Mouse (Mus musculus) large intestine, adult 2 months (tissue): ENCODE measurements at regions not wholly inside any gene's neighbourhood (a gene's known extent, or its start where the extent isn't known, plus 50 kb on each side); places are given as distances from the start of the nearest gene placed in this dataset.

Experiments
- DNase-seq: peaks from one replicate; pipeline ENCODE4 v3.0.0-alpha.2; 2012; ENCODE audit warnings: low read depth, low spot score
- WGBS: fragments of 180-500 bp; shearing (Covaris S2); methylation state at CpG from one replicate; pipeline ENCODE4 v1.1.7; 2018; 5-methylcytosine and 5-hydroxymethylcytosine counted together

DNA sequence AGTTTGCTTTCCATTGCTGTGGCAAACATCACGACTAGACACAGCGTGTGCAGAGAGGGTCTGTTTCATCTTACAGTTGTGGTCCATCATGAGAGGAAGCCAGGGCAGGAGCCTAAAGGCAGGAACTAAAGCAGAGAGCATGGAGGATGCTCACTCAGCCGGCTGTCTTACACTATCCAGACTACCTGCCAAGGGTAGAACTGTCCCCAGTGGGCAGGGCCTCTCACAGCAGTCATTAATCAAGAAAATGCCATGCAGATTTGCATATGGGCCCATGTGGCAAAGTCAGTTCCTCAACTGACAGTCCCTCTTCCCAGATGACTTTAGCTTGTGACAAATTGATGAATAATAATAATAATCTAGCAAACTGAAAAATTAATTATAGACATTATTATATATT is 192.6 kb downstream of the Sp3 start:
- WGBS: 83% methylated on average over 3 of the region's 3 CpGs

DNA sequence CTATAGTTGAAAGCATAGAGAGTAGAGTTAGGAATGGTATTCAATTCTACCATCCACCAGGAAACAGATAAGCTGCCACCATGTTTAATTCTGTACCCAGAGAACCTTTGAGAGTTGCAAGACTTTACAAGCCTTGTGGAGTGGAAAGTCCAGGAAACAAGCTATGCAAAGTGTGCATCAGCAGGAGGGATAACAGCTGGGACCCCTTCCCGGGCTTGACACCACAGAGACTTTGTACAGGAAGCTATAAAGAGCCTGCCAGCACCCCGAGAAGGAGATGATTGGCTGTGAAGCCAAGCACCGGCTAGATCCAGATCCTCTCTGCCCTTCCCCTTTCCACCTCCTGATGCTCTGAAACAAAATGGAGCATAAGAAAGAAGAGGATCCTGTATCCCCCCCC is 188.8 kb downstream of the Sp3 start:
- 47% methylated on average over 3 of the region's 3 CpGs for WGBS
- no peak for DNase-seq

More for the DNA sequence above, 192.6 kb downstream of the Sp3 start:
- no peak for DNase-seq

DNA sequence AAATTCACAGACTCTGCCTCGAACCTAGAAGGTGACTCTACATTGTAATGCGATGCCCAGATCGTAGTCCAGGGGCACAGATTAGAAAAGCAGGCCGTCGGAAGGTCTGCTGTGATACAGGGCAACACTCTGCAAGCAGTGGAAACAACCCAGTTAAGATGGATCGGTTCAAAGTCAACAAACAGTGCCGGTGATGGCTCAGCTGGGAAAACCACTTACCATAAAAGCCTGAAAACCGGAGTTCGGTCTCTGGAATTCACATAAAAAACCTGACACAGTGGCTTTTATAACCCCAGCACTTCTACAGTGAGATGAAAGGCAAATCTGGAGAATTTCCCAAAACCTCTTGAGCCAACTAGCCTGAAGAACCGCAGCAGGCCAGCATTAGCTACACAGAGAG is 186.8 kb downstream of the Sp3 start:
- 22% methylated on average over 10 of the region's 10 CpGs for WGBS
- DNase-seq: no peak

DNA sequence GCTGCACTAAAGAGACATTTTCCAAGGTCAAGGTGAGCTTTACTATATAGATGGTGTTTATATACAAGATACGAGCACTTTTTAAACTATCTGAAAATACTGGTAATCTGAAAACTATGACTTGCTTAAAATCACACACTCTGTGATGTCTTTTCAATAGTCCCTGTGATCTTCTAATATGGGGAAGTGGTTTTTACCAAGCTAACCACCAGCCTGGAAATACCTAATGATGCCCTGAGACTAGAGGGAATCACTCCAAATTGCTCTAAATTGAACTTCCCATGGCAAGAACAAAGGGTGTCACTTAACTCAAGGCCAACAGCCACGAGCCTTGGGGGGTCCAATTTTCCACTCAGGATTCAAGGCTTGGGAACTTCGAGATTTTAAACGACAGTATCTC is 185.7 kb downstream of the Sp3 start:
- no peak for DNase-seq
- WGBS: 77% methylated on average over 4 of the region's 4 CpGs

DNA sequence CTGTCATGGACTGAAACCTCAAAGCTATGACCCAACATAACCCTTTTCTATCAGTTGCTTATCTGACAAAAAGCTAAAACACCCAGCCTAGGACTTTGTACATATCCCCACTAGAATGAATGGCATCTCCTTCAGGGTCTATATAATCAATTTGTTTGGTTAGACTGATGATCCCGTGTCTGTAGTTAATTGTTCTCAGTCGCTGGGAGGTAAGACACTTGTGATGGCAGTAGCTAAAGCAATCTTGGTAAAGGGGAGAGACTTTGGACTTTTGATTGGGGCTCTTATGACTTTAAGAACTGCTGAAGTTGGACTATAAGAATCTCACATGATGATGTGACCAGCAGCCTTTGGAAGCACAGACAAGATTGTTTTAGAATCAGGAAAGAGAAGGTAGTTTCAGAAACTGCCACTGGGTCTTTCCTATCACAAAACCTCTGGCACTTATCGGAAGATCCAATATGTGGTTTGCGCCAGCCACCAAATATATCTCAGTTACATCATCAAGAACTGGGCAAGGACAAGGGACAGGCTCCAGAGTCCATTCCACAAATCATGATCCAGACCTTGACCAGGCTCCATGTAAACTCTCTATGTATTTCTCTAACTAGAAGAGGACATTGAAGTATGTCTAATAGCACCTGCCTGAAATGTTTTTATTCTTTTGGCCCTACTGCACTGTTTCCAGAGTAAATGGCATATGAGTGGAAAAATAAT is 183.1 kb downstream of the Sp3 start:
- 65% methylated on average over 4 of the region's 4 CpGs for WGBS
- no peak for DNase-seq

DNA sequence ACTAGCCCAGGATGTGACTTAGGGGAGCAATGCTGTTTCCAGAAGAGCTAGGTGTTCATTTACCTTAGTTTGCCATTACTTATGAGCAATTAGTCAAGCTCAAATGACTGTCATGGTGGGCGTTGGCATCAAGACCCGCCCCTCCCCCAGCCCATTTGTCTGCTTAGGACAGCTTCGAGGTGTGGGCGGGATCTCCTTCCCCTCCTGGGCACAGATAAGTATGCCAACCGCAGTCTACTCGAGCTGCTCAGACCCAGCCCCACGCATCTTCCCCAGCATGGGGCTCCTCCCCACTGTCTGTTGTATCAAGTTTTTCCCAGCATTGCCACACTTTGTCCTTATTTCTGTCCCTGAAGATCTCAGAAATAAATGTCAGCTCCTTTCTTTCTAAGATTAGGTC is 179.6 kb downstream of the Sp3 start:
- WGBS: 63% methylated on average over 7 of the region's 7 CpGs

DNA sequence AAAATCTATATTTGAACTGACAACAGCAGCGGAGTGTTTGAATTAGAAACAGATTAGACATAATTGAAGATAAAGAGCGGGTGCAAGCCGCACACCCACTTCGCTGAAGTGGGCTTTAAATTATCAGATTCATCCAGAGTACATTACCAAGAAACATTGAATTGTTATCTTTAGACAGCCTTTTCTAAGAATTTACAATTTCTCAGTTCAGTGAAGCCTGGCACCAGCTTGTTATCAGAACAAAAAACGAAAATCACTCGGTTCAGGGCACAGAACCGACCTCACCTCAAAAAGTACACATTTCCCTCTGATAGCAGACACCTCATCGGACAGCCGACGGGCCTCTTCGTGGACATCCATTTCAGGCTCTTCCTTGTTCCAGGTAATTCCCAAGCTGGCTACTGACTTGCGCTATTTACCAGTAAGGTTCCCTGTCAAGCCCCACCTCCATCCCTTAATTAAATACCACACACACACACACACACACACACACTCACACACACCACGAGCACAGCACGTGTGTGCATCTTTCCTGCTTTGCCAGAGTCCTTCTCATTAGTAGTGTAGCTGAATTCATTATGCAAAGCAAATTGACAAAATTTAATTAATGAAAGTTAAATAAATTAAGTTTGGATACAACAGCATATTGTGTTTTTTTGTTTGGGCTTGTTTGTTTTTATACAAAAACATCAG is 166.8 kb downstream of the Sp3 start:
- DNase-seq: no peak
- 73% methylated on average over 14 of the region's 14 CpGs for WGBS

More for the DNA sequence above, 179.6 kb downstream of the Sp3 start:
- DNase-seq: no peak

DNA sequence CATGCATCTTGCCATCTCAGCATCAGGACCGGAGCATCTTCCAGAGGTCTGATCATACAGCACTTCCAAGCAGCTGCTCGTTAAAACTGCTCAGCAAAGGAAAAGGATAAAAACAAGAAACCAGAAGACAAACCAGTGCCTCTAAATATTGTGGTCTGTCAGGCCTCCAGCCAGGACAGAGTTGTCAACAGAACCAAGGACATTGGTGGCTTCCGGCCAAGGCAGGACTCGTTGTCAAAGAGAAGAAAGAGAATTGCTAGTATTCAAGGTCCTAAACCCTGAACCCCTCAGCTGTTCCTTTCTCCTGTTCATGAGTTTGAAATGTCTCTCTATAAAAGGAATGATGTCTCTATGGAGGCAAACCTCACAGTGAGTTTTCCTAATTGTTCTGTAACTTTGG is 155.0 kb downstream of the Sp3 start:
- DNase-seq: no peak
- 60% methylated on average over 4 of the region's 4 CpGs for WGBS

DNA sequence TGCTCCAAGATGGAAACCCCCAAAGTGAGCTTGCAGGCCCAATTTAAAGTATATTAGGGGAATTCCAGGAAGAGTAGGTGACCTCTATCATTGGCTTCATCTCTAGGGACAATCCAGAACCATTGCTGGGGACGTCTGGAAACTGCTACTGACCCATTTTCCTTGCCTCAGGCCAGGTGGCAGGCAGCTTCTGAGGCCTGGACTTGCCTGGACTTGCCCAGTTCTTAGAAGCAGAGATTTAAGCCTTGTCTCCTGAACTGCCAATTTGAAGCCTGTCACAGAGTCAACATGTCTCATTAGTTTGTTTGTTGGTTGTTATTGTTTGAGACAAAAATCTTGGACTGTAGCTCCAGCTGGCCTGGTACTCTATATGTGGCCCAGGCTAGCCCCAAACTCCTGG is 151.1 kb downstream of the Sp3 start:
- 23% methylated on average over 1 of the region's 1 CpGs for WGBS
- DNase-seq: no peak

DNA sequence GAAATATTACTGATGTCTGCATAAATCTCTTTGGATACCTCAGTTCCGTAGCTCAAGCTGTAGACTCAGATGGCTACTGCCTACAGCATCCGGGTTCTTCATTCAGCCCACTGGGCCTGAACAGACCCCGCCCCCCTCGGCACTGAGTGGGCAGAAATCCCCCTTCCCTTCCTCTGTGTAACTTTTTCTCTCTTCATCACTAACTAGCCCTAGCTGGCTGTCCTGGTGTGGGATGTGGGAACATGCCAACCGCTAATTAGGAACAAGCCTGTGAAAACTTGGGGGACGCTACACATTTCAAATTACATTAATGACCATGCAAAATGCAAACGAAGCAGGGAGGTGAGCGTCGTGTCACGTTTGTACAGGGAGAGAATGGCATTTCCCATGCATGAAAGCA is 147.5 kb downstream of the Sp3 start:
- WGBS: 92% methylated on average over 10 of the region's 10 CpGs
- DNase-seq: no peak

DNA sequence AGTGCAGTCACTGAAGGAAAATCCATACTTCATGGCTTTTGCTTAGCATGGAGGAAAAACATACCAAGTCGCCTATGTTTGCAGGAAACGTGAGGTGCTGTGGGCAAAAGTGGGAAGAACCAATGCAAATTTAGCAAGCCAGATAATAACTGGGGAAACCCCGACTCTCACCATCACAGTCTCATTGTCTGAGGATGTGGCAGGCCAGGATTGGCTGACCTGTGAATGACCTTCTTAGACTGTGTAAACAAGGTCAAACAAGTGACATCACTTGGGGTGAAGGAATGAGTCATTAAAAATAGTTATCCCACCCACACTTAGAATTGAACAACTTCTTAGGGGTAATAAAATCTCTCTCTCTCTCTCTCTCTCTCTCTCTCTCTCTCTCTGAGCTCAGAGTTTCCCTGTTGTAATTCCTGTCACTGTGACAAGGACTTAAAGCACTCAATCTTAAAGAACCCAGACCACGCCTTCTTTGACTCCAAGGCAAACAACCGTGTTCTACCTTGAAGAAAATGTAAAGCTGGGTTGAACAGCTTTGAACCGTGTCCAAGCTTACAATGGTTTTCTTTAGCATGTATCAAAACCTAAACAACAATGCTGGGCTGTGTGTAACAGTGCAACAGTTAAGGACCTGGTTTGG is 142.0 kb downstream of the Sp3 start:
- peak; percentile 68 for DNase-seq

DNA sequence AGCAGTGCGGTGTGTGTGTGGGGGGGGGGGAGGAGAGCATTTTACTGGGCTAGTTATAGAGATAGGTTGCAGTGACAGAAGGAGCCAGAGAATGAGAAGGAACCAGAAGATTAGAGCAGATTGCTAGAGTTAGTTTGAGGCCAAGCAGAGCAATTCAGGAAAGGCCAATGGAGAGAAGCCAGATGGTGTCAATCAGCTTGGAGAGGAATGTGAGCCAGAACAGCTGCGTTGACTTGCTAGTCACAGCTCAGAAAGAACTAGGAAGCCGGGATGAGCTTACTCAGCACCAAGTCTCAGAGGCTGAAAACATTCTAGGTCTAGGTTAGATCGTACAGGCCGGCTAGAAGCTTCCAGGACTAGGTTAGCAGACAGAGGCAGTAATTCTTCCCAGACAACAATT is 140.6 kb downstream of the Sp3 start:
- WGBS: 85% methylated on average over 5 of the region's 5 CpGs
- no peak for DNase-seq

More for the DNA sequence above, 142.0 kb downstream of the Sp3 start:
- 14% methylated on average over 6 of the region's 6 CpGs for WGBS

DNA sequence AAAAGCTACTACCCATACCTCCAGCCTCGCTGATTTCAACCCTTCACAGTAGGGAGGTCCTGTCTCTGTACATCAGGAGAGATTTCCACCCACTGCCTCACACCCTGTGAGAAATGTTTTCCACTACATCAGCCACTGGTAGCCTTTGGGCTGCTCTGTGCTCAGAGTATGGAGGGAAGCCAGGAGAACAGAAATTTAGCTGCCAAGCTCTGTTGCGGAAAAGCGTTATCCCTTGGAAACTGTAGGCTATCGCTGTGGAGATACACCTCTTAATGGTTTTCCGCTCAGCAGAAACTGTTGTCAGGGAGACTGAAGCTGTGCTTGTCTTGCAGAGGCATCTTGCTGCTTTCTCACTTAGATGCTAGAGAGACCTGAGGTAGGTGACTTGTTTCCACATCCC is 138.9 kb downstream of the Sp3 start:
- DNase-seq: no peak
- 76% methylated on average over 5 of the region's 5 CpGs for WGBS

DNA sequence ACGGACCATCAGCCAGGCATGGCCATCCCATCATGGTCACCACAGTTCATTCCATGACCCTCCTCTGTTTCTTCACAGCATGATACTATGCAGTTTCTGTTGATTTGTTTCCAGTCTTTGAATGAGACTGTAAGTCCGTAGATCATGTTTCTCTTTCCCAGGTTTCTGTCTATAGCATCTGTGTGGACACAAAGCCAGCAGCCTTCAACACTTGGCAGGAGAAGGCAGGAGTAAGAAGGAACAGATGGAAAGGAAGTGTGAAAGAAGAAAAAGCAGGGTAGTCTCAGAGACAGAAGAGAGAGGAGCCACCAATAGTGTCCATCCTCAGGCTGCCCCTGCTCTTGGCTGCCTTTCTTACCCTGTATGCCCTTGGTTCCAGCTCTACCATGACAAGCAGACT is 136.6 kb downstream of the Sp3 start:
- 90% methylated on average over 2 of the region's 2 CpGs for WGBS
- no peak for DNase-seq

DNA sequence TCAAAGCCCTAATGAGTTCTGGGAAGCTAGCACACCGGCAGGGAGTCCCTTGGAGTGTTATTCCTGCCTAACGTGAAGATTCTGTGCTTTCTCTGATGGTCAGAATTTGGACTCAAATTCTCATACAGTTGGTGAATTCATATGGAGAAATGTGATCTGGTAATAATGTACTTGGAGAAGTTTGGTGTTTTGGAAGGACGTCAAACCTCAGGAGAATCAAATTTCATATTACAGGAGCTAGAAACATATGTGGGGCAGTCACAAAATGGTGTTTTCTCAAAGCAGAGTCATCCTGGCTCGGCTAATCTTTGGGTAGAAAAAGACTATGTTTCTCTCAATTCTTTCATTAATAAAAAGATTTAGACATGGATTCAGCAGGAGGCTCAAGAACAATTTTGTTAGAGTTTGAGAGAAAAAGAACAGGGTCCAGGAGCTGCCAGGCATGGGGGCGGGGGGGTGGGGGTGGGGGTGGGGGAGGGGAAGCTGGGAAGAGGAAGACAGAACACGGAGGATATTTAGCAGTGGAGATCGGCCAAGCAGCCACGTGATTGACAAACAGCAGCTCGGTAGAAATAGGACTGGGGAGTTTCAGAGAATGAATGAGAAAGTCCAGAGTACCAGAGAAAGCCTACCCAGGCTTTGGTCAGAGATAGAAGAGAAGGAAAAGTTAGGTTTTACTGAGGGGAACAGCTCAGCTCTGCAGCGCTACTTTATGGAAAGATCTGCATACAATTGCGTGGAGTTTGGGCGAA is 130.6 kb downstream of the Sp3 start:
- no peak for DNase-seq
- WGBS: 70% methylated on average over 12 of the region's 12 CpGs

DNA sequence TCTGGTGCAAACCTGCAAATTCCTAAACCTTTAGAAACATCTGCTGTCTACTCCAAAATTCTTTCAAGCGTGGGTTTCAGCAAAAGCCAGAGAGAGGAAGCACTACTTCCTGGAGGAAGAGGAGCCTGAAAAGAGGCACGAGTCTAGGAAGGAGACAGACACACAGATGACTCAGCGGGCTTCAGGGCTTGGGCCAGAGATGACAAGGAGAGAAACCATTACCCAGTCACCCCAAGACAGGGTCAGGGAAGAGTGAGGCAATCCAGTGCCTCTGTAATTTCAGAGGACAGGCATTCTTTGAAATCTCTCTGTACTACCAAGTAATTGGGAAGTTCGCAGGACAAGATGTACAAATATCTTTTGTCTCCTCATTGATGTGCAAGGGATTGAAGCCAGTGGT is 127.7 kb downstream of the Sp3 start:
- WGBS: 75% methylated on average over 4 of the region's 4 CpGs
- no peak for DNase-seq

DNA sequence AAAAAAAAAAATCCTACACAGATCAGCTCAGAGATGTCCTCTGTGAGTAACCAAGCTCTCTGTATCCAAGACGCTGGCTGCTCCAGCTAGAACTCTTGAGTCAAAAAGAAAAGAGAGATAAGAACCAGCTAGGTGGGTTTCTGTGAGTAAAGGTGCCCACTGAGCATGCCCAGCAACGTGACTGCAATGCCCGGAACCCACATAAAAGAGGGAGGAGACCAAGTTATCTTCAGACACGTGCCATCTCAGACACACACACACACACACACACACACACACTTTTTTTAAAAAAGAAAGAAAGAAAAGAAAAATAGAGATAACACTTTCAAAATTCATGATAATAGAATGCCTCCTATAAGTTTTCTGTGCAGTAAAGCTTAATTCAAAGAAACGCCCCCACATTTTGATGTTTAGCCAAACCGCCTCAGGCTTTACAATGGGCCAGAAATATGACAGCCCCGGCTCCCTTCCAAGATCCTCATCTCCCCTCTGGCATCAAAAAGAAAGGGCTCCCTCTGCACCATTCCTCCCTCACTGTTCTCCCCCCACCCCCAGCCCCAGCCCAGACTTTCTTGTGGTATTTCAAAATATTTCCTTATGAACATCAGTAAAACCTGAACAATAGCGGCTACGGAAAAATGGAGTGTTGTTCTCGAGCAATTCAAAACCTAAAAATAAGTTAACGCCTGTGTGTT is 124.8 kb downstream of the Sp3 start:
- WGBS: 57% methylated on average over 11 of the region's 11 CpGs
- DNase-seq: no peak

DNA sequence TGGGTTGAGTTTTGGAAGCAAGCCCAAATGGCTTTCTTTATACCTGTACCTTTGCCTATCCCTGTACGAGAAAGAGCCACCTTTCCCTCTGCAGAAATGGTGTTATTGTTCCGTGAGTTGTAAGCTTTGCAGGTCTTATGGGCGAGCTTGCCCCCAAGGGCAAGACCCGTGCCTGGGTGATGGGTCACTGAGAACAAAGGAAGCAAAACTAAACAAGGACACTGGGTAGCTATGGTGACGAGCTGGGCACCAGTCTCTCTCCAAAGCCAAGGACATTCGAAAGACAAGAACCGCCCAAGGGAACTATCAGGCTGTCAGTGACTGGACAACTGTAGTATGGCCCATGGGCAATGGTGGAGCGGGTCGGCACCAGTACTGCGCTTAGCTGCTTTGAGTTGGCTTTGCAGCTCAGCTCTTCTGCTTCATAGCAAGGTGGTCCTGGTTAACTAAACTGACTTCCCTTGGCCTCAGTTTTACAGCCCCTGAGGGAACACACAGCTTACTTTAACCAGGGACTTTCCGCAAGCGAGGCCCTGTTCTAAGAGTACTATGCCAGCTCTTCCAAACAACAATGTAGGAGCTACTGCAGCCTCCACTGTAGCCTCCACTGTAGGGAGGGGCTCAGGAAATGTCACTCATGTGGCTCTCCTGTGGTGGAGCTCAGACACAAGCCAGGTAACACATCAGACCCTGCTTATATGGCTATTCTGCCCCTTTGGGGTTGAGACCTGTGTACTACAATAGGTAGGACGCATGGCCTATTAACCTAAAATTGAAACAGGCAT is 124.1 kb downstream of the Sp3 start:
- WGBS: 89% methylated on average over 13 of the region's 13 CpGs
- no peak for DNase-seq

DNA sequence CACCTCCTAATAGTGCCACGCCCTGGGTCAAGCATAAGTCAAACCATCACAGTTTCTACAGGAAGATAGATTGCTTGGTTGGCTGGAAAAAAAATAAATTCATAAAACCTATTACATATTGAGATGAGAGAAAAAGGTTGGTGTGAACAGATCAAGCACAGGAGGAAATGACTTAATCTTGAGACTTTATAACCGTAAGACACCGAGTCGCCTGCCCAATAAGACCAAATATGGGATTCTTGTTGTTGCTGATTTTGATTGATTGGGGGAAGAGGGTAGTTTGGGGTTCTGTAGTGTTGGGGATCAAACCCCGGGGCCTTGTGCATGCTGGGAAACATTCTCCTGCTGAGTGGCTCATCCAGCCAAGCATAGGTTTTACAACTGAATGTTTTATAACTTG is 122.9 kb downstream of the Sp3 start:
- no peak for DNase-seq
- WGBS: 89% methylated on average over 5 of the region's 5 CpGs
